Mouse (Mus musculus) c-Kit-positive CD71-positive TER-119-positive erythroid progenitor cells, embryonic 14.5 days (primary cell): ENCODE measurements at regions not wholly inside any gene's neighbourhood (a gene's known extent, or its start where the extent isn't known, plus 50 kb on each side); places are given as distances from the start of the nearest gene placed in this dataset.

ENCODE experiments used
- DNase-seq: peaks from one replicate; pipeline ENCODE4 v3.0.0-alpha.2; 2013; ENCODE audit warnings: low spot score

DNA sequence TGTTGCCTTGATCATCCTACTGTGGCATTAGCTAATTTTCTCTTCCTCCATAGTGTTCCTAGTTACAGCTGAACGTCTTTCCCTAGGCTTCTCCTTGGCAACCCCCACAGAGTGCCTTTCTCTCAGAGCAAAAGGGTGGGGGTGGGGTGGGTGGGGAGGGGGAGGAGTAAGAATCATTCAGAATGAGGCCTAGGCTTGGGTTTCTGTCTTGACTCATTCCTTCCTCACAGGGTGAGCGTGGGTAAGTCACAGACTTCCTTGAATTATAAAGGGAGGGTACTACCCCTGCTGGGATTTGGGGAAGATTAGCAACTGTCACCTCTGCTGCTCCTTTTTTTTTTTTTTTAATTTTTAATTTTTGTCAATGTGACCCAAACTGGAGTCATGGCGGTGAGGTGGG lies 114.5 kb downstream of the Dhx35 start:
- no peak for DNase-seq

DNA sequence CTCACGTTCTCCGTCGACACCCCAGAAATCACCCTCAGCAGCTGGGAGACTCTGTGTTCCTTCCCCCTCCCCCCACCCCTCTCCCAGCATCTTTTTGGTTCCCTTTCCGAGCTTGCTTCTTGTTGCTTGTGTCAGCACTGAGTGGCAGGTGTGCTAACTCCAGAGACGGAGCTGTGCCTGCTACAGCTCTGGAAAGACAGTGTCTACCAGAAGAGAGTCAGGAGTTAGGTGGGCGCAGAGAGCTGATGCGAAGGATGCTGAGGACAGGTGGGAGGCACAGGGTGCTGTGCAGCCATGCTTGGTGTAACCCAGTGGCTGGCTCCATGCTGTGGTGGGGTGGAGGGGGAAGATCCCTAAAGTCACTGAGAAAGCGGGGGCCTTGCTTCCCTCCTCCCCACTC lies 115.7 kb downstream of the Dhx35 start:
- no peak for DNase-seq

DNA sequence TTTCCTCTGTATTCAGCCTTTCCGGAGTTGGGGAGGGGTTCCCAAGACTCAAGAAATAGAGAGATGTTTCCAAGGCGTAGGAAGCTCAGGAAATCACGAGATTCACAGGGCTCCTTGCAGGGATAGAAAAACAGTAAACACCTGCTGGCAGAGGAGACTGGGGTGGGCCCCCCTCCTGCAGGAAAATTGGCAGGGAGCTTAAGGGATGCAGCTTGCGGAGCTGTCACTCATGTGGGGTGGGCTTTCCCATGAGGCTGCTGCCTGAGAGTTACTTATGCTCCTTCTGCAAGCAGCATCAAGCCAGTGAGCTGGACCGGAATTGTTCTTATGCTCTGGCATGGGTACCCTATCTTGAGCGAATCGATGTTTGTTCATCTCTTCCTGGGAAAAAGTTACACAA lies 116.6 kb downstream of the Dhx35 start:
- no peak for DNase-seq

DNA sequence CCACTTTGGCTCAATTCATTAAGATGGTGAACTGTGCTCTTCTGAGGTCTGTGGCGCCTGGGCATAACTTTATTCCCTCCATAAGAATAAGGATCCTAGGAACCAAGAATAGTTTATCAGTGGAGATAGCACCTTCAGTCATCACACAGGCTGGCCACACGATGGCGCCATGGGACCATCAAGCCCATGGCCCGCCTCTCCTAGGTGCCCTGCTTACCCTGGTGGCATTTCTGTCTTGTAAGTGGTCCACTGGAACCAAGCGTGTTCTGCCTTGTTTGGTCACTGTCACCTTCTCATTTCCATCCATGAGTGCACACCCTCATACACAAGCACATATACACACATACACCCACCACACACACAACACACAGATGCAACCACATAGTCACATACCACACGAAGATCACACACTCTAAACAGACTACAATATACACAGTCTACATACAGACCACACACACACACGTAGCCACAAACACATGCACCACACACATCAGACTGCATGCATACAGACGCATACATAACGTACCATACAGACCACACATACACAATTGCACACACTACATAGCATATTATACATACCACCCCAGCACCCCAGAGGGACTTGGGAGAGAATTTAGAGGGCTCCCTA lies 118.1 kb downstream of the Dhx35 start:
- peak; percentile 12 for DNase-seq

- DNase-seq, result no peak
Measured at GRCm38 (mm10) chr2:158917398-158917797, 122.8 kb downstream of the Dhx35 start.

DNA sequence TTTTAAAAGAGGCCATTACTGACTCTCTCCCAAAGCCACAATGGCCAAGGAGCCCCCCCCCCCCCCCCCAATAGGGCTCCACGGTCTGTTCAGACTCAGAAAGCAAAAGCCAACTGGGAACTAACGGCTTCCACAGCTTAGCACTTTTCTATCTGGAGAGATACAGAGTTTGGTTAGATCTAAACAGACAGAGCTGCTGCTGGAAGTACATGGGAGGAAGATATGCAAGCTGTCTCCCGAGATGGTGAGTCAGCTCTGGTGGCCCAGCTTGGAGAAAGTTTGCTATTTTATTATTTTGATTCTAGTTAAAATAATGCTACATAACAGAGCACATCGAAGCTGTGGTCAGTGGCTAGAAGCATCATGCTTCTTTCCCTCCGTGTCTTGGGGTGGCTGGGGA lies 123.7 kb downstream of the Dhx35 start:
- no peak for DNase-seq

- no peak for DNase-seq
Measured at GRCm38 (mm10) chr2:158921342-158922255, 127.0 kb downstream of the Dhx35 start.

DNA sequence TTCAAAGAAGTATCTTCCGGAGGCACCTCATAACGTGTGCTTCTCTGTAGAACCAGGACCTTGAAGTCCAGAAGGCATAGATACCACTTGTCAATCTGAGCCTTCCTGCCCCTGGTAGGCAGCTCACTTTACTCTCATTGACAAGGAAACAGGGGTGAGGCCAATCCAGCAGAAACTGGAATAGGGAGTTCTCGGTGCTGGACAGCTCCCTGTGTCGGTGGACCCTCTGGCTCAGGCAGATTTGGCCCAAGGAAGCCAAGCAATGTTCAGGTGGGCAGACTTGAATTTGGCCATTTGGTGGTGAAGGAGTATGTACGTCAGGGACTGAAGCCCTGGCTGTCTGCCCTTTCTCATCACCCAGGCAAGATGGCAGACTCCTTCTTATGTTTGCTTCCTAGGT lies 128.2 kb downstream of the Dhx35 start:
- no peak for DNase-seq

DNA sequence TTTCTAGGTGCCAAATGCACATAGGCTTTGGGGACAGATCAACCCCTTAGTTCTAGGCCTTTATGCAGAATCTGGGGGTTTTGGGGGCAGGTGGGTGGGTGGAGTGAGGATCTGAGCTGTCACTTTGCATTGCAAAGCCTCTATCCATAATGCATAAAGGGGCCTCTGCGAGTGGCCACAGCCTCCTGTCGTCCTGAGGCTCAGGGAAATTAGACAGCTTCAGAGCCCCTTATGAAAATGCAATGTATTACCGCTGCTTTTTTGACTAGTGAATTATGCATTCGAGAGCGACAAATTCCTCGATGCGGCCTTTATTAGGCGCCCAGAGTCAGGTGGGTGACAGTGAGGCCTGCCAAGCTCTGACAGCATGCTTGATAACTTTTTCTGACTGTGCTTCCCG lies 134.9 kb downstream of the Dhx35 start:
- DNase-seq, result no peak

DNA sequence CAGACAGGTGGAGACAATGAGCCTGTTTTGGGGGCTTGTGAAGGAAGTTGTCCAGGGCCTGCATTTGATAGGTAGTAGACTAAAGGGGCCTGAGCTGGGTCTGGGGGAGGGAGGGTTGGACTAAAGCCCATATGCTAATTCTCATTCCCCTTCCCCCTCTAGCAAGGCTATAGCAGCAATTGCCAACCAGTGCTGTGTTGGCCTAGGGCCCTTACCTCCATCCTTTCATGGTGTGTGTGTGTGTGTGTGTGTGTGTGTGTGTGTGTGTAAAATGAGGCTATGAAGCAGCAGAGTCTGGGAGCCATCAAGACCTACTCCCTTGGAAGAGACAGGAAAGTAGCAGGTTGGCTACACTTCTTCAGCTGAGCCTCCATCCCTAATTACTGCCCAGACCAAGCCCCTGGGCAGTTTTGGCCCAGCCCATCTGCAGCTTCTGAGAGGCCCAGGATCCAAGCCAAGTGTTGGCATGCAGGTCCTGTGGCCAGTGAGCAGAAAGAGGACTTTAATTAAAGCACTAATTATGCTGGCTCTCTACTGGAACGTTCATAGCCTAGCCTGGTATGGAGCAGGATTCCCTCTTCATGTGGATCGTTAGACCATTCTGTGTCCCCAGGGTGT lies 143.4 kb downstream of the Dhx35 start:
- no peak for DNase-seq

- no peak for DNase-seq
Measured at GRCm38 (mm10) chr2:158949418-158949817, 154.8 kb downstream of the Dhx35 start.

GRCm38 (mm10) chr2:158951061-158951460 lies 156.5 kb downstream of the Dhx35 start:
- no peak for DNase-seq

- no peak for DNase-seq
Measured at GRCm38 (mm10) chr2:158956888-158957287, 162.3 kb downstream of the Dhx35 start.

GRCm38 (mm10) chr2:158965003-158965665 lies 170.5 kb downstream of the Dhx35 start:
- no peak for DNase-seq

- DNase-seq, result no peak
Measured at GRCm38 (mm10) chr2:158972178-158972577, 177.6 kb downstream of the Dhx35 start.

- DNase-seq, result no peak
Measured at GRCm38 (mm10) chr2:158985529-158986148, 191.0 kb downstream of the Dhx35 start.

DNA sequence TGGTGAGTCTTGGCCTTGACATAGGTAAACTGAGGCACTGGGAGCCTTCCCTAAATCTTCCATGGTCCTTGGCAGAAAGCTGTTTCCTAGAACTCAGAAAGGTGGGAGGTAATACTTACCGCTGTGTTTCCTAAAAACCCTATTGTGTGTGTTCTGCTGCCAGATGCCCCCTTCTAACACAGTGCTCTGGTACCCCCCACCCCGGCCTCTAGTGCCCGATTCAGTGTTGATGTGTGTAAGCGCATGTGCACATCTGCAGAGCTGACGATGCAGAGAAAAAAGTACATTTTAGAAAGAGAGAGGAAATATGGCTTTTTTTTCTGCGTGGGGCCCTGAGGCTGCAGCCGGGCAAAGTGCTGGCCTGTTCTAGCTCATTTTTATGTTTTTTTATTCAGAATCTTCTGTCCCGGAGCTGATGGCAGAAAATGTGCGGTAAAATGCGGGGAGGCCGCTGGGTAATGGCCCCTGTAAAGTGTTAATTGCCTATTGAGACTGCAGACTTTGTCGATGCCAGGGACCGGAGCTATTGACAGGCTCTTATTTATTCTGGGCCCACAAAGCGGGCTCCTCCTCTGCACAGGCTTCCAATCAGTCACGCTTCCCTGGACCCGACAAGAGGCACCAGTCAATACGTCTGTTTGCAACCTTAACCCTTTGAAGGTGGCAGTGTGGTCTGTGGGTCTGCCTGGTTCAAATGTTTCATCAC lies 208.0 kb downstream of the Dhx35 start:
- no peak for DNase-seq

- no peak for DNase-seq
Measured at GRCm38 (mm10) chr2:159003187-159003497, 208.5 kb downstream of the Dhx35 start.

- DNase-seq, result no peak
Measured at GRCm38 (mm10) chr2:159004417-159004816, 209.8 kb downstream of the Dhx35 start.

DNA sequence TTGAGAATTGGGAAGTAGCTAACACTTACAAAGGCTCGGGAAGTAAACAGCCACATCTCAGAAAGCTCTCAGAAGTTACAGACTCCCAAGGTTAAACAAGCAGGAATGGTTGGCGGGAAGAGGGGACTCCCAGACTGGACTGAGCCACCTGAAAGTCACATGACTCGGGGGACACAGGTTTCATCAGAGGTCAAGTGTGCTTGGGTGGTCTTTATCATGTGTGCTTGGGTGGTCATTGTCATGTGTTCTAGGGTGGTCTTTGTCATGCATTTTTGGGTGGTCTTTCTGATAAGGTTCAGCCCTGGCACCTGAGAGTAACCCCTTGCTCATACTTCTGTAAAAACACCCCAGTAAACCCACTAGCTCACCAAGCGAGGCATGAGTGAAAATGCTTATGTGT lies 218.1 kb downstream of the Dhx35 start:
- DNase-seq, result no peak

- DNase-seq, result no peak
Measured at GRCm38 (mm10) chr2:159014553-159014952, 219.9 kb downstream of the Dhx35 start.
